ENCODE assay signal across 9 mouse cellular contexts in the genomic region with DNA sequence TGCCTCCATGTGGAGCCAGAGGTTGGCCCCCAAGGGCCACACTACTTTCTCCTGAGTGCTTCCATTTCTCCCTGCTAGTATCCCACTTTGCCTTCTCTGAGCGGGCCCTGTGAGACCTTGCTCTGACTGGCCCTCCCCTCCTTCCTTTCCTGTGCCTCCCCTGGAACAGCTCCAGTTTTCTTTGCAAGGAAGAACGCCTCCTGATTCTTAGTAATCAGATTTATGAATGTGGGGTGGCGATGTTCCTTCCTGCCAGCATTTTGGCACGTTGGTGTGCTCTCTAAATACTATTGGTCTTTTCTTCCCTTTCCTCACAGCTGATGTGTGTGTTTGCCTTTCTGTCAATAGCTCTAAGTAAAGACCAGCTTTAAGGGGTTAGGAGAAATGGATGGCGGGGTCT.
DNase-seq lines count a peak whose midpoint lies in the region; ATAC-seq and TF ChIP-seq lines count a peak whose summit lies in the region.
"Had no signal": no experiment of that assay in that cellular context is flagged by ENCODE, and none has a peak within 500 bp of the region (broad histone marks: within the 10 kb centered on the region; RNA-seq: fewer than 3 reads in every experiment).

No protein-coding gene starts in this region.

- H3K4me3 ChIP-seq in hindbrain, embryonic 13.5 days = no peak overlapping the region
- no peak overlapping the region for H3K4me3 ChIP-seq in hindbrain, embryonic 14.5 days (replicated peaks; ENCODE audit: low read length)
- H3K4me3 ChIP-seq in forebrain, embryonic 15.5 days = no peak overlapping the region
- no peak overlapping the region for H3K4me3 ChIP-seq in limb, embryonic 15.5 days
- H3K4me3 ChIP-seq in cerebellum, adult 2 months (replicated peaks; ENCODE audit: insufficient read depth, low read depth, low read length) = no peak overlapping the region
- H3K4me3 ChIP-seq: erythroblast, embryonic 14.5 days had no signal

- no peak for ATAC-seq in hindbrain, embryonic 13.5 days (ENCODE audit: low FRiP score)
- no peak for ATAC-seq in hindbrain, embryonic 14.5 days (ENCODE audit: low FRiP score)
- ATAC-seq in forebrain, embryonic 15.5 days (replicated peaks) = no peak
- ATAC-seq in limb, embryonic 15.5 days (ENCODE audit: insufficient number of reproducible peaks, low FRiP score, low TSS enrichment, low read depth) = no peak

- peak overlapping the region; percentile 32; the same call in 1 of the 2 replicates for H3K27ac ChIP-seq in hindbrain, embryonic 13.5 days
- H3K27ac ChIP-seq in hindbrain, embryonic 14.5 days = no peak overlapping the region
- peak overlapping the region; percentile 67 for H3K27ac ChIP-seq in forebrain, embryonic 15.5 days (replicated peaks)
- peak overlapping the region; percentile 17; the same call in 1 of the 2 replicates for H3K27ac ChIP-seq in limb, embryonic 15.5 days
- H3K27ac ChIP-seq in cerebellum, adult 2 months (ENCODE audit: insufficient read depth, low read length) = no peak overlapping the region

- no peak overlapping the region for H3K4me2 ChIP-seq in hindbrain, embryonic 13.5 days
- H3K4me2 ChIP-seq in hindbrain, embryonic 14.5 days (replicated peaks) = no peak overlapping the region
- H3K4me2 ChIP-seq in forebrain, embryonic 15.5 days (replicated peaks) = no peak overlapping the region
- no peak overlapping the region for H3K4me2 ChIP-seq in limb, embryonic 15.5 days

- DNase-seq in hindbrain, embryonic 14.5 days (ENCODE audit: low spot score) = no peak
- peak; percentile 58 for DNase-seq in MN1 (ENCODE audit: low spot score)
- DNase-seq in c-Kit-positive CD71-positive TER-119-positive erythroid progenitor cells, embryonic 14.5 days (ENCODE audit: low spot score) = no peak
- DNase-seq in cerebellum, adult 2 months = no peak
- no peak for DNase-seq in thymus, postnatal 10 days (ENCODE audit: low spot score in 2 of 2)

- no peak for TF ChIP-seq CTCF in cerebellum, adult 2 months (IDR thresholded peaks at IDR 0.05; ENCODE audit: borderline replicate concordance, insufficient read depth, low read depth, low read length)

- no peak for TF ChIP-seq POLR2A in cerebellum, adult 2 months (IDR thresholded peaks at IDR 0.05; ENCODE audit: borderline replicate concordance, insufficient read depth, low read length)

- no peaks in the 10 kb centered on the region for H3K27me3 ChIP-seq in hindbrain, embryonic 13.5 days
- no peaks in the 10 kb centered on the region for H3K27me3 ChIP-seq in hindbrain, embryonic 14.5 days (ENCODE audit: control insufficient read depth, insufficient read depth, low read length)
- no peaks in the 10 kb centered on the region for H3K27me3 ChIP-seq in forebrain, embryonic 15.5 days
- no peaks in the 10 kb centered on the region for H3K27me3 ChIP-seq in limb, embryonic 15.5 days
- H3K27me3 ChIP-seq in cerebellum, adult 2 months (ENCODE audit: control insufficient read depth, insufficient read depth, low read length) = no peaks in the 10 kb centered on the region

- H3K36me3 ChIP-seq in hindbrain, embryonic 13.5 days = no peaks in the 10 kb centered on the region
- H3K36me3 ChIP-seq in hindbrain, embryonic 14.5 days (replicated peaks; ENCODE audit: control insufficient read depth, insufficient read depth) = no peaks in the 10 kb centered on the region
- H3K36me3 ChIP-seq in forebrain, embryonic 15.5 days = no peaks in the 10 kb centered on the region
- 0 out of 2 replicates have a peak, but pooled peaks cover 3% of the 10 kb centered on the region for H3K36me3 ChIP-seq in limb, embryonic 15.5 days

- peaks cover 62% of the 10 kb centered on the region for H3K4me1 ChIP-seq in hindbrain, embryonic 13.5 days (replicated peaks)
- H3K4me1 ChIP-seq in hindbrain, embryonic 14.5 days (replicated peaks; ENCODE audit: control insufficient read depth, insufficient read depth, low read length) = peaks cover 27% of the 10 kb centered on the region
- H3K4me1 ChIP-seq in forebrain, embryonic 15.5 days = peaks cover 30% of the 10 kb centered on the region
- H3K4me1 ChIP-seq in limb, embryonic 15.5 days = peaks cover 28% of the 10 kb centered on the region
- H3K4me1 ChIP-seq in cerebellum, adult 2 months (ENCODE audit: control insufficient read depth, insufficient read depth, low read length) = peaks cover 58% of the 10 kb centered on the region

- no peak overlapping the region for H3K9ac ChIP-seq in hindbrain, embryonic 13.5 days
- H3K9ac ChIP-seq in hindbrain, embryonic 14.5 days = no peak overlapping the region
- H3K9ac ChIP-seq in forebrain, embryonic 15.5 days (replicated peaks) = no peak overlapping the region
- H3K9ac ChIP-seq in limb, embryonic 15.5 days = no peak overlapping the region

- H3K9me3 ChIP-seq in hindbrain, embryonic 13.5 days = no peaks in the 10 kb centered on the region
- no peaks in the 10 kb centered on the region for H3K9me3 ChIP-seq in hindbrain, embryonic 14.5 days (ENCODE audit: control insufficient read depth, low read length)
- no peaks in the 10 kb centered on the region for H3K9me3 ChIP-seq in forebrain, embryonic 15.5 days
- no peaks in the 10 kb centered on the region for H3K9me3 ChIP-seq in limb, embryonic 15.5 days

- 61% methylated on average over 5 of the region's 5 CpGs for WGBS in hindbrain, embryonic 13.5 days
- WGBS in hindbrain, embryonic 14.5 days = 49% methylated on average over 5 of the region's 5 CpGs
- 28% methylated on average over 5 of the region's 5 CpGs for WGBS in forebrain, embryonic 15.5 days
- 30% methylated on average over 5 of the region's 5 CpGs for WGBS in limb, embryonic 15.5 days
- 53% methylated on average over 5 of the region's 5 CpGs for WGBS in cerebellum, adult 2 months

Comparison
In these comparisons a context has a peak if more than half of its experiments do, and no peak if none do; other contexts are left out.
1. H3K27ac ChIP-seq: peak in hindbrain, embryonic 13.5 days (single experiment), forebrain, embryonic 15.5 days (single experiment) and limb, embryonic 15.5 days (single experiment); none in hindbrain, embryonic 14.5 days (single experiment) and cerebellum, adult 2 months (single experiment).